Comparison of ENCODE assay signal across 25 mouse cellular contexts in the genomic region with DNA sequence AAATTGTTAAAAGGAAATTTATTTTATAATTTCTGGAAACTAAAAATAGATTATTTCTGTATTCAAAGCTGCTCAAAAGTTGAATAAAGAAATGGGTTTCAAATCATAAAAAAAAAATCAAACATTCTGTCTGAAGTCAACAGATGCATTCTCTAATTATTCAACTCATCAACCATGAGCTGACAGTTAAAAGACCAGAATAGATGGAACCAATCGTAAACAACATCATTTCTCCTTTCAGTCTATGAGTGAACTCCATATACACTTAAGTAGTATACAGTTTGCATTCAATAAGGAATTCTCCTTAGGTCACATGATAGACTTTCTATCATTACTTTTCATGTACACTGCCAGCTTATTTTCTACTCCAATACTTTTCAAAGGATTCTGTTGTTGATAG.
A peak's percentile ranks its signal among the peaks of the same experiment; 100 is the strongest.
DNase-seq lines count a peak whose midpoint lies in the region; ATAC-seq and TF ChIP-seq lines count a peak whose summit lies in the region.
"Had no signal": no experiment of that assay in that cellular context is flagged by ENCODE, and none has a peak within 500 bp of the region (broad histone marks: within the 10 kb centered on the region; RNA-seq: fewer than 3 reads in every experiment).

No protein-coding gene starts in this region.

- no peak overlapping the region for H3K4me3 ChIP-seq in forebrain, embryonic 13.5 days
- H3K4me3 ChIP-seq in forebrain, embryonic 12.5 days (replicated peaks), result no peak overlapping the region
- H3K4me3 ChIP-seq in forebrain, embryonic 15.5 days, result no peak overlapping the region
- H3K4me3 ChIP-seq in forebrain, embryonic 10.5 days, result no peak overlapping the region
- no peak overlapping the region for H3K4me3 ChIP-seq in forebrain, postnatal 0 days (ENCODE audit: low read depth, low read length)
- H3K4me3 ChIP-seq: embryonic facial prominence, embryonic 13.5 days; embryonic facial prominence, embryonic 15.5 days; erythroblast, embryonic 14.5 days had no signal

- H3K4me2 ChIP-seq in forebrain, embryonic 13.5 days, result no peak overlapping the region
- no peak overlapping the region for H3K4me2 ChIP-seq in forebrain, embryonic 12.5 days
- H3K4me2 ChIP-seq in forebrain, embryonic 15.5 days (replicated peaks), result no peak overlapping the region
- no peak overlapping the region for H3K4me2 ChIP-seq in forebrain, postnatal 0 days (ENCODE audit: low read depth)
- H3K4me2 ChIP-seq: embryonic facial prominence, embryonic 13.5 days; embryonic facial prominence, embryonic 15.5 days had no signal

- no peaks in the 10 kb centered on the region for H3K27me3 ChIP-seq in forebrain, embryonic 13.5 days
- H3K27me3 ChIP-seq in forebrain, embryonic 12.5 days, result no peaks in the 10 kb centered on the region
- H3K27me3 ChIP-seq in forebrain, embryonic 15.5 days, result no peaks in the 10 kb centered on the region
- H3K27me3 ChIP-seq in forebrain, embryonic 10.5 days (ENCODE audit: poor library complexity, severe bottlenecking), result no peaks in the 10 kb centered on the region
- no peaks in the 10 kb centered on the region for H3K27me3 ChIP-seq in forebrain, postnatal 0 days (ENCODE audit: insufficient read depth, low read length)
- H3K27me3 ChIP-seq: CH12.LX; embryonic facial prominence, embryonic 13.5 days; embryonic facial prominence, embryonic 15.5 days; Patski had no signal

- H3K9me3 ChIP-seq in forebrain, embryonic 13.5 days (replicated peaks), result peaks cover 3% of the 10 kb centered on the region; the same call in 1 of the 2 replicates
- no peaks in the 10 kb centered on the region for H3K9me3 ChIP-seq in forebrain, embryonic 12.5 days
- no peaks in the 10 kb centered on the region for H3K9me3 ChIP-seq in forebrain, embryonic 15.5 days
- no peaks in the 10 kb centered on the region for H3K9me3 ChIP-seq in forebrain, embryonic 10.5 days
- H3K9me3 ChIP-seq in forebrain, postnatal 0 days (ENCODE audit: low read length), result no peaks in the 10 kb centered on the region
- H3K9me3 ChIP-seq: embryonic facial prominence, embryonic 13.5 days; embryonic facial prominence, embryonic 15.5 days had no signal

- no peak for TF ChIP-seq CTCF in forebrain, postnatal 0 days (IDR thresholded peaks at IDR 0.05; ENCODE audit: low read depth)

- H3K27ac ChIP-seq in forebrain, embryonic 13.5 days, result no peak overlapping the region
- no peak overlapping the region for H3K27ac ChIP-seq in forebrain, embryonic 12.5 days
- H3K27ac ChIP-seq in forebrain, embryonic 15.5 days (replicated peaks), result no peak overlapping the region
- H3K27ac ChIP-seq in forebrain, embryonic 10.5 days, result no peak overlapping the region
- no peak overlapping the region for H3K27ac ChIP-seq in forebrain, postnatal 0 days (ENCODE audit: low read depth, low read length)
- H3K27ac ChIP-seq: embryonic facial prominence, embryonic 13.5 days; embryonic facial prominence, embryonic 15.5 days had no signal

- peak; percentile 77; the same call in 1 of the 2 replicates for ATAC-seq in forebrain, embryonic 13.5 days
- no peak for ATAC-seq in forebrain, embryonic 12.5 days (ENCODE audit: low FRiP score)
- peak; percentile 77 for ATAC-seq in forebrain, embryonic 15.5 days (replicated peaks)
- ATAC-seq in forebrain, postnatal 0 days, result peak; percentile 14; the same call in 1 of the 2 replicates
- ATAC-seq: activated CD4-positive, CD25-positive, alpha-beta regulatory T cell, adult 4 months; CD4-positive, CD25-positive, alpha-beta regulatory T cell, adult 4 months; Patski had no signal

- WGBS in forebrain, embryonic 13.5 days, result 78% methylated on average over 1 of the region's 1 CpGs
- 75% methylated on average over 1 of the region's 1 CpGs for WGBS in forebrain, embryonic 12.5 days
- 49% methylated on average over 1 of the region's 1 CpGs for WGBS in forebrain, embryonic 15.5 days
- 87% methylated on average over 1 of the region's 1 CpGs for WGBS in forebrain, embryonic 10.5 days
- 38% methylated on average over 1 of the region's 1 CpGs for WGBS in forebrain, postnatal 0 days

- DNase-seq in forebrain, embryonic 10.5 days (ENCODE audit: extremely low spot score, low spot score), result no peak
- DNase-seq in forebrain, postnatal 0 days, result peak; percentile 11
- no peak for DNase-seq in left cerebral cortex, adult 11 months (ENCODE audit: low spot score)
- DNase-seq: adrenal gland, adult 8-10 months; adrenal gland, postnatal 14 days; adrenal gland, postnatal 36 days; B cell, adult 2 months; cerebellum, adult 11 months; cerebellum, adult 18-20 months; cerebellum, adult 8-10 months; cerebellum, adult 9-11 months; cerebellum, postnatal 14 days; cerebellum, postnatal 36 days; embryo, embryonic 11 days had no signal

- no peak overlapping the region for H3K9ac ChIP-seq in forebrain, embryonic 13.5 days
- H3K9ac ChIP-seq in forebrain, embryonic 12.5 days, result no peak overlapping the region
- no peak overlapping the region for H3K9ac ChIP-seq in forebrain, embryonic 15.5 days (replicated peaks)
- no peak overlapping the region for H3K9ac ChIP-seq in forebrain, postnatal 0 days
- H3K9ac ChIP-seq: embryonic facial prominence, embryonic 13.5 days; embryonic facial prominence, embryonic 15.5 days had no signal

- H3K4me1 ChIP-seq in forebrain, embryonic 13.5 days, result no peaks in the 10 kb centered on the region
- H3K4me1 ChIP-seq in forebrain, embryonic 12.5 days, result no peaks in the 10 kb centered on the region
- H3K4me1 ChIP-seq in forebrain, embryonic 15.5 days, result no peaks in the 10 kb centered on the region
- H3K4me1 ChIP-seq in forebrain, embryonic 10.5 days, result no peaks in the 10 kb centered on the region
- no peaks in the 10 kb centered on the region for H3K4me1 ChIP-seq in forebrain, postnatal 0 days (ENCODE audit: insufficient read depth)
- H3K4me1 ChIP-seq: embryonic facial prominence, embryonic 13.5 days; embryonic facial prominence, embryonic 15.5 days had no signal

- no peaks in the 10 kb centered on the region for H3K36me3 ChIP-seq in forebrain, embryonic 13.5 days (ENCODE audit: poor library complexity, severe bottlenecking)
- no peaks in the 10 kb centered on the region for H3K36me3 ChIP-seq in forebrain, embryonic 12.5 days (replicated peaks)
- H3K36me3 ChIP-seq in forebrain, embryonic 15.5 days, result no peaks in the 10 kb centered on the region
- no peaks in the 10 kb centered on the region for H3K36me3 ChIP-seq in forebrain, embryonic 10.5 days (replicated peaks)
- no peaks in the 10 kb centered on the region for H3K36me3 ChIP-seq in forebrain, postnatal 0 days (ENCODE audit: insufficient read depth)
- H3K36me3 ChIP-seq: embryonic facial prominence, embryonic 13.5 days; embryonic facial prominence, embryonic 15.5 days; G1E had no signal
